Mouse (Mus musculus): ENCODE measurements around the gene Tbc1d2b.

The Tbc1d2b gene

DNA sequence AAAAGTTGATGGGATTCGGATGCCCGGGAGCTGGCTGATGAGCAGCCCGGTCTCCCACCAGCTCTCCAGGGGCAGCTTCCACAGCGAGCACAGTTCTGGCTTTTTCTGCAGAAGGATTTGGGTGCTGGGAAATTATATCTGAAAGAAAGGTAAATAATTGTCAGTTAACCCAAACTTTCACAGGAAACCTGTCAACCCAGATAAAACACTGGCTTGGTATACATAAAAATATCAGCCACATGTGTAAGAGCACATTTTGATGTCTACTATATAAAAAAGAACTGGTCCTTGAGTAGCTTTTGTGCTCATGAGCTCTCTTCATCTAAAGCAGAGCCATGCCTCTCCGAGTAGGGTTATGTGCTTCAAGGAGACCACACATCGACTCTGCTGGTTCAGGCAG lies 29.6 kb downstream of the Tbc1d2b start:
- no peak for DNase-seq

DNA sequence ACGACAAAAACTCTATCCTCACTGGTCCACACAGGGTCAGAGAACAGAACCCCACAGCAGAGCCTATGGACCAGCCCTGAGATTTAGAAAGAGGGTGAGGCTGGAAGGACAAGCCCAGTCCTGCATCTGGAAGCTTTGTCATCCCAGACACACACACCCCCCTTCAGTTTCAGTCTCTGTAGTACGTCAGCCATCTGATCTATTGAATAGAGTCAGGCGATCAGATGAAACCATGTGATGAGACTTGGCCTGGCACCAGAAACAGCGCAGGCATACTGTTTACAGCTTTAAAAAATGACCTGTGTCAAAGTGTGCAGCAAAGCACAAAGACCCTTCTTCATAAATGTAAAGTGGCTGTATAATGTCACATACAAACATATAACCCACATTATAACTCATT lies 30.0 kb downstream of the Tbc1d2b start:
- DNase-seq: no peak

DNA sequence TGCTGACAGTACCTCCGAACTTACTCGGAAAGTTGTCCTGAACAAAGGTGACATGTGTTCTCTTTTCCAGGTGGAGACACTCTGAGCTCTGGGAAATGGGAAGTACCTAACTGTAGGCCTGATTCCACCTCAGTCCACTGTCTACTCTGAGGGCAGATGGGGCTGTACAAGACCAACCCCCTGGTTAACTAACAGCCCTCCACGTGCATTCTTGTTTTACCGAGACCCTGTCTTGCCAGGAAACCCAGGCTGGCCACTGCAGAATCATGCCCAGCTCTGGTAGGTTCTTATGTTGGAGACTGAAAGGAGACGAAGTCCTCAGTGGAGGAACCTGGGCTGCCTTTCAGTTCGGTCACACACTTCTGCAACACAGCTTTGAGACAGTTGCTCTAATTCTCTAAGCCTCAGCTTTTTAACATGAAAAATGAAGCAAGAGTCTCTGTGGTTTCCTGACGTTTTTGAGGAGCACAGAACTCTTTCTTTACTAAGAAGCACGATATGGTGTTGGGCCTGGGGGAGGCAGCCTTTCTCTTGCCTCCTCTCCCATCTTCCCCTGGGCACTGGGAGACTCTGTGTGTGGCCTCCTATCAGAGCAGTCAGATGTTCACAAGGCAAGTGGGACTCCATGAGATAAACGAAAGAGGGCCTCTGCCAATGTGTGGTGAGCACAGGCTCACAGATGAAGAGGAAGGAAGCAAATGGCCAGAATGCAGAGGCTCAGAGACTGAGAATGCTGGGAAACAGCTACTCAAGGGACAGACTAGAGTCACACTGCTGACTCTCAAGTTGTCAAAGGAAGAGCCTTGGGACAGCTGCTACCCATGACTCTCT lies 33.2 kb downstream of the Tbc1d2b start:
- DNase-seq: no peak

DNA sequence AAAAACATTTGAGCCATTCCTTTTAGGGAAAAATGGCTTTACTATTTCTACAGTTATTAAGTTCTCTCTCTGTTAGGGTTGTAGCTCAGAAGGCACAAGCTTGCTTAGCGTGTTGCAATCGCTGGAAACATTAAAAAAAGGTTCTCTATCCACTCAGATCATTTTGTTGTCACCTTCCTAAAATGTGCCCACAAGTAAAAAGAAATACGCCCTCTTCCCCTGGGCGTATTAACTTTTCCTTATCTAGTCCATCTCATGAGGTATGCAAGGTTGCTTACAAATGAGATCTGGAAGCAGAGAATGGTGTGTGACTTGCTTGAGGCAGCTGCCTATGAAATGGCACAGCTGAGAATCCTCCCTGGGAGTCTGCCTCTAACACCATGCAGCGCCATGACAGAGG lies 33.8 kb downstream of the Tbc1d2b start:
- no peak for DNase-seq

DNA sequence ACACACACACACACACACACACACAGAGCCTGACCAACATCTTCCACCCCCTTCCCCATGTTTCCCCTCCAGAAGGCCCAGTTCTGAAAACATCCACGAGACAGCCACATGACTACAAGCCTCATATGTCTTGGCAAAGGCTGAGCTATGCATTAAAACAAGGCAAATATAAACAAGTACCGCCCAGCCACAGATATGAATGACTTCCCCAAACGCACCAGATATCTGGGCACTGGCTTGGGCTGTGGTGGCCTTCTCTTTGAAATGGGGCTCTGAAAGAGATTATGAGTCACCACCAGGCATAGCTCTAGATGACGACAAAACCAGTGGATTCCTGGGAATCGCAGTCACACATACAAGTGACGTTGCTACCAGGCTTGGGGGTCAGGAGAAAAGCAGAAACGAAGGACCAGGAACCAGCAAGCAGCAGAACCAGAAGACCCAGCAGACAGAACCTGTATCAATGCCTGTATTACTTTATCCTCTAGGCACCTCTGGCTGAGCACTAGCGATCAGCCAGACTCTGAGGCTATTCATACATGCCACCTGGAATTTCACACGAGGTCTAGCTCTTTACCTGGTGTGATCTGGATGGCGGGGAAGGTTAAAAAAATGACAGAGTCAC lies 35.2 kb downstream of the Tbc1d2b start:
- no peak for DNase-seq

DNA sequence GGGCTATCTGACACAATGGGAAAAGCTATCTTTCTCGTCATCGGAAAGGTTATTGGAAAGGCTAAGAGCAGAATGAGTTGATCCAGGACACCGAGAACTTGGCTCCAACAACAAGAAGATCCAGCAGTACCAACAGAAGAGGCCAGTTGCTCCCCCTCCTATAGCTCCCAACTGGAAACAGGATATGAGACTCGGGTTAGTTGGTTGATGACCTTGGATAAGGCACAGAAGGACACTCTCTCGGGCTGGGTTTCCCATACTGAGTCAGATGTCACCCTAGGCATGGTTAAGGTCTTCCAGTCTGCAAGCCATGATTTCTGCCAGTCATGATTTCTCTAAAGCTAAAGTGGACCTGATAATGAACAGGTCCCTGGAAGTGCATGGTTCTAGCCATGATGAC lies 35.8 kb downstream of the Tbc1d2b start:
- DNase-seq: no peak

DNA sequence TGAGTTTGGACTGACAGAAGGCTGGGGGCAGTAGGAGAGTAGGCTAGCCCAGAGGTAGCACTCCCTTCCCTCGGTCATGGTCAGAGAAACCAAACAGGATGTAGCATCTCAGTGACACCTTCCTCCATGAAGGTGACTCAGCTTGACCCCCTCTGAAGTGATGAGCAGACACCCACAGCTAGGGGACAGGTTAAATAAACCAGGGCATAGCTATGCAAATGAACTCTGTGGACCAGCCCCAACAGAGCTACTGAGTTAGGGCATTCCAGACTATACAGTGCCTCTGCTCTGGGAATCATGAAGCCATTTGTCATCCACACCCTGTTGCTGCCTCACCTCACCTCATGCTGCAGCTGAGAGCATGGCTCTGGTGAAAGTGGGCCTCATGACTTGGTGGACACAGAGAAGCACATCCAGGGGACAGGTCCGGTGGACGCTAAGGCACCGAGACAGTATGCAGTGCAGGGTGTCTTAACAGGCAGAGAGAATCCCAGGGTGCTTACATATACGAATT lies 36.6 kb downstream of the Tbc1d2b start:
- DNase-seq: no peak

DNA sequence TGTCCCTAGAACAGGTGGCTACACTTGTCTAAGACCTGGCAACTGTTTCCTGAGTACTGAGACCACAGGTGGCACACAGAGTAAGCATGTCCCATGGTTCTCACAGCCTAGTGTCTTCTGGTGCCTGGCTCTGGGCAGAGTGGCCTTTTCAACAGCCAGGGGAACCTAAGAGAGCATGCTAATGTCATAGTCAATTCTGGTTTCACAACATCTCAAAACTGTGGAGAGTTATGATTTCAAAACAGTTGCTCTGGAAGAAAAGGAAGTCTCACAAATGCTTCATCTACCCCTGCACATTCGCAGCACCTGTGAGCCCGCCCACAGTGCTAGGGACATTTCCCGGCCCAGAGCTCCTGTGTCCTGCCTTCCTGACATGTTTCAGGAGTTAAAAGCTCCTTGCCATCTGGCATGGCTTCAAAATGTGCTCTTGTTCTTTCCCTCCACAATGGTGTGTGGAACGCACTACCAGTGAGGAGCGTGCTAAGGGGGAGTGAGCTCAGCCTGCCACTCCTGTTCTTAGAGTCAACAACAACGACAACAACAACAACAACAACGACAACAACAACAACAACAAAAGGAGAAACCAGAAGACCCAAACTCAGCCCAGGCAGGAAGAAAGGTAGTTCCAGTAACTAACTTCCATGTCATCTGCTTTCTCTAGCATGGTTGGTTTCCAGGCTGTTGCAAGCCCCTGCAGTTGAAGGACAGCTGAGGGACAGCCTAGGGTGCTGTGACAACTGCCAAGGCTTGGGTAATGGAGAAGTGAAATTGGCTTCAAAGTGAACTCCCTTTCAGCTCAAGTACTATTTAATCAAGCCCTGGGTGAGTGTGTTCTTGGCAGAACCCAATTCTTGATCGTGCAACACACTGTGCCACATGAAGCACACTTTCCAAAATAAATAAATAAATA lies 37.6 kb downstream of the Tbc1d2b start:
- DNase-seq: no peak

DNA sequence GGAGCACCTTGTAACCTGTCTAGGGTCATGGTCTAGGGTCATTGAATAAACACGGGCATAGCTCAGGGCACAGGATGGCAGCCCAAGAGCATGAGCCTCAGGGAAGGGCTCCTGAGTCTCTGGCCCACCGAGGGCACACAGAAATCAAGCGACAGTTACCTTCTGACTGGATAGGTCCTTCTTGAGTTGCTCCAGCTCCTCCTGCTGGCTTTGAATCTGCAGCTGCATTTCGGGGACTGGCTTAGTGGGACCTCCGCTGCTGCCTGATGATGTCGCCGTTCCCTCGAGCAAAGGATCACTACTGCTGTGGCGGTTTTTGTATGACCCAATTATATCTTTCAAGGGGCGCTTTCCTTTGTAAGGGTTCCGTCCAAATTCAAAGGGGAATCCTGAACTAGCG lies 43.4 kb downstream of the Tbc1d2b start:
- peak; percentile 53 for DNase-seq

DNA sequence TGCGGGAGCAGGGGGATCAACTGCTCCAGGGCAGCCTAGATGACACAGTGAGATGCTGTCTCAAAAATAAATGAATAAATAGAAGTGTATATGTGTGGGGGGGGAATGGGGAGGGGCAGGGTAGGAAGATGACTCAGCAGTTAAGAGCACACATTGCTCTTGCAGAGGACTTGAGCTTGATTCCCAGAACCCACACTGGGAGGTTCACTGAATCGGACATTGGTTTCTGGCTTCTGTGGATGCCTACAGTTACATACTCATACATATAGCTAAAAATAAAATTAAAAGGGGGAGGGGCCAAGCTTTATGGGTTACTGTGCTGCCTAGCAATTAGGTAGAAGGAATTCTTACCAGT lies 43.9 kb downstream of the Tbc1d2b start:
- DNase-seq: no peak

DNA sequence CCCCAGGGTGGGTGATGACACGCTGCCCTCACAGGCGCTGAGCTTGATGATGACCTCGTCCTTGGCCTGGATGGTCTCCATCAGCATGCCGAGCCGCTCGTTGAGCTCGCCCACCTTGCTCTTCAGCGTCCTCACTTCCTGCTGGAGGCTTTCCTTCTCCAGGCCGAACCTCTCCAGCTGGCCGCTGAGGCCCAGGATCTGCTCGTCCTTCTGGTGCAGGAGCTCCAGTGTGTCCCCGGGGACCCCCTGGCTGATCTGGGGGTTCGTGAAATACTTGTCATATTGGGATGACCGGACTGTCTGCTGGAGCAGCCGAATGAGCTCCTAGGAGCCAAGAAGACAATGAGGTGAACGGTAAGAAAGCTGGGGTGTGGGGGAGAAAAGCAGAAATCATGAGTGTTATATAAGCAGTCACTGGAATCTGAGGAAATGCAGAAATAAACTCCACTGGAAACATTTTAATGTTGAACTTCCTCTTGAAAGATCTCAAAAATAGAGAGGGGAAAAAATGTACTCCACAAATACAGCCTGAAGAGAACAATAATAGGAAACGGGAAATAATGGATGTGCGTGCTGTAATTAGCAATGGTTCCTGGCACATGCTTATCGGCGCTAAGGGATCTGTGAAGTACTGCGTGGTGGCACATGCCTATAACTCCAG lies 44.4 kb downstream of the Tbc1d2b start:
- DNase-seq: peak; percentile 51

DNA sequence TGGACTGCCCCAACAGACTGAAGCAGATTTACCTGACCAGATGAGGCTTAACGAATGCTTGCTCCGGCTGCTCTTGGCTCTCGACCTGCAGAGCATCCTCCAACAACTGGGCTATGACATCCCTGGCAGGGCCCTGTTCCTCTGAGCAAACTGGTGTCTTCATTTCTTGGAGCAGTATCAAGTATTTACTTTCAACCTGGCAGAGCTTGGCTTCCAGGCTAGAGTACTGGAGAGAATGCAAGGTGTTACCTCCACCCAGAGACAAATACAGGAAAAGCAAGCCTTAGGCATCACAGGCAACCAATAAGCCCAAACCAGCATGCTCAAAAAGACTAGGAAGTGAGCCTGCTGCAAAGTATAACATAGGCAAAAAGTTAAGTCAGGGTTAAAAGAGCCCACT lies 48.3 kb downstream of the Tbc1d2b start:
- DNase-seq: no peak

DNA sequence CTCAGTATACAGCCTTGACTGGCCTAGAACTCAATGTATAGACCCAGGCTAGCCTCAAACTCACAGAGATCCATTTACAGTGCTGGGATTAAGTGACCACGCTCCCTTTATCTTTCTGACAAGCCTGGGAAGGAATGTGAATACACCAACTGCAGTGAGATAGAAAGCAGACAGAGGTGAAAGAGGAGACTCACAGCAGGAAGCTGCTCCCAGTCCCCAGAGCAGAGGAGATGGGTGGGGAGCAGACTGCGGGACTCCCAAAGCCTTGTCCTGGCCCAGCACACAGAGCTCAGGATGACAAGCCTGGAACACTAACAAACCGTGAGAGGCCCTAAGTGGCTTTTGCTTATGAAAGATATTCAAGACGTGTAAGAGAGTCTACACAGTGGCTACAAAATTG lies 53.1 kb downstream of the Tbc1d2b start:
- no peak for DNase-seq

DNA sequence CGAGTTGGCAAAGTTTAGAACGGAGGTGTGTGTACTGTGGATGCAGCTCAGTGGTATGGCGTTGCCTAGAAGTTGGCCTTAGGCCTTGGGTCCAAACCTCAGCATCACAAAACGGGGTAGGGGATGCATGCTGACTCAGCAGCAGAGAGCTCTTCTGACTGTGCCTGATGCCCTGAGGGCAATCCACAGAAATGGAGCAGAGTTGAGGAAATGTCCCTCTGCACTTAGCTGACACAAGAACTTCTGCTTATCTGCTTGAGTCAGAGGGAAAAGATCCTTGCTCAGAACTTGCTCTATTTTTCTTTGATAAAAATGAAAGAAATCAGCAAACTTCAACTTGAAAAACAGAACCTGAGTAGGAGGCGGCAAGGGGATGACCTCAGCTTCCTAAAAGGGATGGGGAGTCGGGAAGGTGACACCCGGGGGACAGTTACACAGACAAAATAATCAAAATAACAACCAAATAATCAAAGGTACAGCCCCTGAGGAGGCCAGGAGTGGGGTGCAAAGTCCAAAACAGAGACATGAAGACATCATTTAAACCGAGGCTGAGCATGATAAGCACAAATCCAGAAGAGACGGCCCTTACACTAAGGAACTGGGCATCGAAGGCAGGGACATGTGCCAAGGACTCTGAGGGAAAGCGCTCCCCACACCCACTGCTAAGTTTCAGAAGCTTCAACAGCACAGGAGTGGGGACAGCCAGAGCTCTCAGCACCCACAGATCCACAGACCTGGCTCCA lies 54.2 kb downstream of the Tbc1d2b start:
- no peak for DNase-seq

DNA sequence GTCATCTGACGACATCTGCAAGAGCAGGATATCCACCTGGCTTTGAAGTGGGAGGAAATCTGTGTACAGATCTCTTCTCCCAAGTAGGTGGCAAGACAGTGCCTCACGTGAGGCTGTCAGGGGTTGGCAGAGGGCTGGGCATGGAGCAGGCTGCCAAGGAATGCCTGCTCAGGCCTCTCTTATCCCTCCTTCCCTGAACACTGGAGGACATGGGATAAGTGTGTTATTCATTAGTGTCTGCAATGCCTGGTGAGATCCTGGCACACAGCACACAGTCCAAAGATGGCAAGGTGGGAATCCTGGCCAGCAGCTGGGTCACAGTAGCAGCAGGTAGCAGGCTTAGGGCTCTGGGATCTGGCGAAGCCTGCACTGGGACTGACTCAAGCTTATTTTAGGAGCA lies 57.5 kb downstream of the Tbc1d2b start:
- DNase-seq: no peak

DNA sequence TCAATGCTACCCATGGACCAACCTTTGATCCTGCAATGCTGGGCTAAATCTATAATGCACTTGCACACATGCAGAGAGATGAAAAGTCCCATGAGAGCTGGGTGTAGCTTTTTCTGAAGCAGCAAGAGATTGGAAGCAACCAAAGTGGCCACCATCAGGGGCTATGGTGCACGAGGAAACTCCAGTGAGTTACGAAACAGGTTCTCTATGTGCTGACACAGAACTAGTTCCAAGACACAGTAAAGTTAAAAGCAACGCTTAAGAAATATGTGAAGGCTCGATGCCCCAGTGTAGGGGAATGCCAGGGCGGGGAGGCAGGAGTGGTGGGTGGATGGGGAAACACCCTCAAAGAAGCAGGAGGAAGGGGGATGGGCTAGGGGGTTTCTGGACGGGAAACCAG lies 61.9 kb downstream of the Tbc1d2b start:
- DNase-seq: no peak

DNA sequence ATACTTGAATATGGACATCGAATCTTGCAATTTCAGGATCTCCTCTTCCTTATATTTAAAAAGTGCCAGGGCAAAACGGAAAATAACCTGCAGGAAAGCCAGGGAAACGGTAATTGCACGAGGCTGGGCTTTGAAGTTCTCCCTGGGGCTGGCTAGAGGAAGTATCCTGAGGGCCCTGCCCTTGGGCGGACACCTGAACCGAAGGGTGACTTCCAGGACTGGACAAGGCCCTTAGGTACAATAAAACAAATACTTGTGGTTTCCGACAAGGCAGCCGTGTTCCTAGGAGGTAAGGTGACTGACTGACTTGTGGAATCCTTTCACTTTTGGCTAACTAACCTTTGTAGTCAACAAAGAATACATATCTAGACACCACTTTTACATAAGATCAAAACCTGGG lies 62.8 kb downstream of the Tbc1d2b start:
- no peak for DNase-seq

DNA sequence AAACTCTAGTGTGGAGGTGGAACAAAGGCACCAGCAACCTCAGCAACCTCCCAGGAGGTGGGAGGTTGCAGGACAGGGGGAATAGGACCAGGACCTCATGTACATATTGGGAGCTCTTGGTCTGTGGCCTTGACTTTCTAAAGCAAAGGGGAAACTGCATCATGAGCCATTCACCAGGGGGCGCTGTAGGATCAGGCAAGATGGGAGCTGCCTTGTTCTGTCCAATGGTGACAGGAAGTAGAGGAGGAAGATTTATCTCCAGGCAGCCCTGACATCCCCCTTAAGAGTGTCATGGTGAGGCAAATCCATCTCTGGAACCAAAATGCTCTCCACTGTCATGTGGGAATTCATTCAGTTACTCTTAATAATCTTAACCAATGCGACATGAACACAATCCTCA lies 64.1 kb downstream of the Tbc1d2b start:
- DNase-seq: peak; percentile 92

DNA sequence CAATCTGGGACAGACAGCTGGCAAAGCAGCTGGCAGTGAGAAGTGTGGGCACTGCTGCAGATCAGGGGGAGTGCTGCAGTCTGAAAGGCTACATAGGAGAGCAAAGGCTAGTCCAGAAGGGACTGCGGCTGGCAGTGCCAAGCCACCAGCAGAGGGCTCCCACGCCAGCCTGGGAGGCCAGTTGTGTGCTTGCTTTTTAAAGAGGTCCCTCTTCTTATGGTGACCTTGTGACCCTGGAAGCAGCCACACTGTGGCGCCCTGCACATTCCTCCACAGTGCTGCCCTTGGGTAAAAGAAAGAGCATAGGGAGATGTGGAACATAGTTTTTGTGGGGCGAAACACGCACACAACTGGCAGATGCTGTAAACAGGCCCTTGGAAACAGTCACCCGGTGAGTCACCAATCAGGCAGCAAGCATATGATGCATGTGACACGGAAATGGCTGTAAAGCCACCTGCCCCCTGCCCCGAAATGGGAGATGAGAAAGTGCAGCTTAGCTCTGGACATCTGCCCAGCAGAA lies 66.1 kb downstream of the Tbc1d2b start:
- DNase-seq: no peak

DNA sequence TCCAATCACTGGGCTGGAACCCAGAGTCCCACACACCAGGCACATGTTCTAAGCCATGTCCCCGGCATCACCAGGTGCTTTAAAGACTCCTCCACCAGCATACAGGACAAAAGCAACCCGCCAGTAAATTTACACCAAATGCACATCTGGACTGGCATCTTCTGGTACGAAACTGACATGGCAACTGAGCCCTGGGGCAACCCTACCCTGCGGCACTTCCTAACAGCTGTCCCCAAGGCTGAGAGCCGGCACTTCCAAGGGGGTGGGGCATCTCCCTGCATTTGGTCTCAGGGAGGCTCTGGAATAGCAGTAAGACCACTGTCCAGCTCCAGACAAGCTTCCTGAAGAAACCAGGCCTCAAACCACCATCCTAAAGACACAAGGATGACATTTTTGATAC lies 67.4 kb downstream of the Tbc1d2b start:
- DNase-seq: no peak

DNA sequence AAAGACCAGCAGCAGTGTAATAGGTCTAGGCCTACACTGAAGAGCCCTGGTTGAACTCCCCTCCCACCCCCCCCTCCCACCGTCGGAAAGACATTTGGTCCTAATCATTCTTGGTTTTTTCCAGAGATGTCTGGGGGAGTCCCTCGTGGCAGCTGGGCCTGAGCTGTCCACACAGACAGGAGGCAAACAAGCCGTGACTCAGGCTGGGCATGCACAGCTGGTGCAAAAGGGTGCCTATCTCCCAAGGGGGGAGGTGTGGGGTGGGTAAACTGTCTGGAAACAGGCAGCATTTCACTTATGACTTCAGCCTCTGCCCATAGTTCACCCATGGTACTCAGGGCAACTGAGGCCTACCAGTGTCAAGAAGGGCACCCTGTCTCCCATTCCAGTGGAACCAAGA lies 69.1 kb downstream of the Tbc1d2b start:
- DNase-seq: no peak

DNA sequence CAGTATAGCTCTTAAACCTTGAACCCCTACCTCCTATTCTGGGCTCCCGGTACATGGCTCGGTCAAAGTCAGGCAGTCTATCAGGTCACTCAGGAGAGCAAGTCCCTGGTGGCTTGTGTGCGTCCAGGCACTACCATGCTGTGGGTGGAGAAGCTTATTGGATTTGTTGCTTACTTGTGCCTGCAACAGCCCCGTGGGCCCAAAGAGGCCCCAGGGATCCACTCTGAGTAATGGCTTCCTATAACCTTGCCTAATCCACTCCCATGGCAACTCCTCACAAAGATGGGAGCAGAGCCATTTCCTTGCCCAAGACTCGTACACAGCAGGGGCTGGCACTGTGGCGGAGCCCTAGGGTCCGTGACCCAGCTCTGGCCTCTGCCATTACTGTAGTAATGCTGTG lies 69.5 kb downstream of the Tbc1d2b start:
- DNase-seq: no peak

All from kidney, postnatal 10 days (tissue).